Mouse (Mus musculus): ENCODE measurements around the gene Pde5a.

DNA sequence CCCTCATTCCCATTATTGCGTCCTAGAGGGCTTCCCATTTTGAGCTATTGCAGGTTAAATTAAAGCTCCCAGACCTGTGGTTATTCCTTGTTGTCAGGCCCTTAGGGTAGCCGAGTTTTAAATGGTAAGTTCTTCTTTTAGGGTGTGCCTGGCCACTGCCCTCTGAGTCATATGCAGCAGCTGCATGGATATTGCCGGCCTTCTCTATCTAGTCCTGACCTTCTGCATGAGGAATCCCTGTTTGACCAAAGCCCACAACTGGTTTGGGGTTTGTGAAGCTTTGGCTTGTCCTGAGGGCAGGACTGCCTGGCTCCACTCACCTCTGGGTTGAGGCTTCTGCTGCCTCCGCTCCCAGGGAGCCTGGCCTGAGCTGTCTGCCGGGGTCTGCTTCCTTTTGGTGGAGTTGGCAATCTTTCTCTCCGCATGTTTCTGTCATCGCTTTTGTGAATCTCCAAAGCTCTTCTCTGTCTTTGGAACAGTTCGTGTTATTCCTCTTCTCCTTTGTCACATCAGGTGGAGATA lies 34.6 kb downstream of the Pde5a start:
- TF ChIP-seq CTCF (IDR thresholded peaks at IDR 0.05; ENCODE audit: control insufficient read depth, insufficient read depth, insufficient replicate concordance, low read depth, low read length) (no peak), POLR2A (IDR thresholded peaks at IDR 0.05; ENCODE audit: control insufficient read depth, low read depth, low read length) (no peak)
